Mouse (Mus musculus): ENCODE measurements around the gene Dennd1a. TPM values are rescaled to one million over a fixed set of nuclear protein-coding genes. Genes with fewer than 3 reads are reported as not detected.

Gene Dennd1a
- total and polyA plus RNA-seq, 3 experiments: 17.6 to 26.8 (median 22.0) TPM

GRCm38 (mm10) chr2:37776016-37776415 lies 511.2 kb downstream of the Dennd1a start, which contains the start of gene Crb2:
Gene Crb2 (plus strand): TSS chr2:37776249.
- peaks cover 2% of the 10 kb centered on the region; the same call in 1 of the 2 replicates for H3K27me3 ChIP-seq (ENCODE audit: control insufficient read depth, insufficient read depth, low read length)
- TF ChIP-seq POLR2A (IDR thresholded peaks at IDR 0.05; ENCODE audit: insufficient read depth, low read depth, low read length) (no peak), EP300 (IDR thresholded peaks at IDR 0.05; ENCODE audit: insufficient read depth, low read depth, low read length) (no peak), CTCF (IDR thresholded peaks at IDR 0.05) (no peak)
- H3K27ac ChIP-seq: no peak within 1 kb of the TSS
- no peak within 1 kb of the TSS for H3K4me3 ChIP-seq
- no peaks in the 10 kb centered on the region for H3K79me2 ChIP-seq (replicated peaks; ENCODE audit: control insufficient read depth, insufficient read depth, low read length)
- 27% methylated on average over 18 of the region's 18 CpGs for WGBS
- H3K4me1 ChIP-seq (ENCODE audit: control insufficient read depth, insufficient read depth, low read length): peaks cover 7% of the 10 kb centered on the region; the same call in 1 of the 2 replicates
- no peak for DNase-seq
- H3K36me3 ChIP-seq (ENCODE audit: control insufficient read depth, insufficient read depth, low read length): no peaks in the 10 kb centered on the region
- intact Hi-C loops (cut with DNase I): loop anchor here (10.0 kb wide), 1 partner anchor 391 kb away; no protein-coding TSS in a partner anchor
- no peak within 1 kb of the TSS for H3K9ac ChIP-seq (ENCODE audit: low read depth, low read length)

- no peak overlapping the region for H3K27ac ChIP-seq
- WGBS: 35% methylated on average over 5 of the region's 5 CpGs
- no peak overlapping the region for H3K4me3 ChIP-seq
- DNase-seq: peak in 1 of 2 experiments; percentile 51
- H3K9ac ChIP-seq (ENCODE audit: low read depth, low read length): no peak overlapping the region
- peaks cover 2% of the 10 kb centered on the region; the same call in 1 of the 2 replicates for H3K27me3 ChIP-seq (ENCODE audit: control insufficient read depth, insufficient read depth, low read length)
- no peaks in the 10 kb centered on the region for H3K79me2 ChIP-seq (replicated peaks; ENCODE audit: control insufficient read depth, insufficient read depth, low read length)
- no peaks in the 10 kb centered on the region for H3K36me3 ChIP-seq (ENCODE audit: control insufficient read depth, insufficient read depth, low read length)
- peaks cover 1% of the 10 kb centered on the region; the same call in 1 of the 2 replicates for H3K4me1 ChIP-seq (ENCODE audit: control insufficient read depth, insufficient read depth, low read length)
- TF ChIP-seq CTCF (IDR thresholded peaks at IDR 0.05) (peak; percentile 74), EP300 (IDR thresholded peaks at IDR 0.05; ENCODE audit: insufficient read depth, low read depth, low read length) (no peak)
- intact Hi-C loops (cut with DNase I): loop anchor here (2.0 to 10.0 kb wide), 3 partner anchors 28 to 390 kb away; no protein-coding TSS in a partner anchor
These were observed 512.6 kb downstream of the Dennd1a start for GRCm38 (mm10) chr2:37774571-37774970.

- 0 out of 2 replicates have a peak, but pooled peaks cover 2% of the 10 kb centered on the region for H3K27me3 ChIP-seq (ENCODE audit: control insufficient read depth, insufficient read depth, low read length)
- peak overlapping the region; percentile 34 for H3K4me3 ChIP-seq
- 2% methylated on average over 18 of the region's 18 CpGs for WGBS
- peaks cover 1% of the 10 kb centered on the region for H3K4me1 ChIP-seq (ENCODE audit: control insufficient read depth, insufficient read depth, low read length)
- DNase-seq: peak; percentile 82 to 84
- TF ChIP-seq EP300 (IDR thresholded peaks at IDR 0.05; ENCODE audit: insufficient read depth, low read depth, low read length) (0 out of 2 replicates have a peak, but pooled peaks have one; percentile 32), POLR2A (IDR thresholded peaks at IDR 0.05; ENCODE audit: insufficient read depth, low read depth, low read length) (no peak), CTCF (IDR thresholded peaks at IDR 0.05) (peak; percentile 80)
- no peaks in the 10 kb centered on the region for H3K79me2 ChIP-seq (replicated peaks; ENCODE audit: control insufficient read depth, insufficient read depth, low read length)
- no peak overlapping the region for H3K9ac ChIP-seq (ENCODE audit: low read depth, low read length)
- no peaks in the 10 kb centered on the region for H3K36me3 ChIP-seq (ENCODE audit: control insufficient read depth, insufficient read depth, low read length)
- intact Hi-C loops (cut with DNase I): loop anchor here (2.0 to 10.0 kb wide), 3 partner anchors 69 to 387 kb away; partner anchors contain the start of gene Strbp
- H3K27ac ChIP-seq: no peak overlapping the region
These were observed 515.4 kb downstream of the Dennd1a start for GRCm38 (mm10) chr2:37771618-37772285.

GRCm38 (mm10) chr2:37769793-37770192 lies 517.4 kb downstream of the Dennd1a start:
- TF ChIP-seq EP300 (IDR thresholded peaks at IDR 0.05; ENCODE audit: insufficient read depth, low read depth, low read length) (no peak), CTCF (IDR thresholded peaks at IDR 0.05) (no peak), POLR2A (IDR thresholded peaks at IDR 0.05; ENCODE audit: insufficient read depth, low read depth, low read length) (no peak)
- no peak overlapping the region for H3K9ac ChIP-seq (ENCODE audit: low read depth, low read length)
- H3K36me3 ChIP-seq (ENCODE audit: control insufficient read depth, insufficient read depth, low read length): no peaks in the 10 kb centered on the region
- H3K79me2 ChIP-seq (replicated peaks; ENCODE audit: control insufficient read depth, insufficient read depth, low read length): no peaks in the 10 kb centered on the region
- H3K27ac ChIP-seq: no peak overlapping the region
- no peak overlapping the region for H3K4me3 ChIP-seq
- WGBS: 92% methylated on average over 8 of the region's 8 CpGs
- H3K4me1 ChIP-seq (ENCODE audit: control insufficient read depth, insufficient read depth, low read length): peaks cover 9% of the 10 kb centered on the region
- intact Hi-C loops (cut with DNase I): loop anchor here (2.0 to 10.0 kb wide), 3 partner anchors 67 to 385 kb away; partner anchors contain the start of gene Strbp
- H3K27me3 ChIP-seq (ENCODE audit: control insufficient read depth, insufficient read depth, low read length): no peaks in the 10 kb centered on the region
- no peak for DNase-seq

- Histone ChIP-seq H3K9ac (ENCODE audit: low read depth, low read length) (no peak overlapping the region), H3K27me3 (ENCODE audit: control insufficient read depth, insufficient read depth, low read length) (no peaks in the 10 kb centered on the region), H3K4me1 (ENCODE audit: control insufficient read depth, insufficient read depth, low read length) (peaks cover 9% of the 10 kb centered on the region), H3K79me2 (replicated peaks; ENCODE audit: control insufficient read depth, insufficient read depth, low read length) (no peaks in the 10 kb centered on the region), H3K27ac (no peak overlapping the region), H3K36me3 (ENCODE audit: control insufficient read depth, insufficient read depth, low read length) (no peaks in the 10 kb centered on the region), H3K4me3 (no peak overlapping the region)
- TF ChIP-seq POLR2A (IDR thresholded peaks at IDR 0.05; ENCODE audit: insufficient read depth, low read depth, low read length): no peak
- TF ChIP-seq CTCF (IDR thresholded peaks at IDR 0.05): no peak
- no peak for TF ChIP-seq EP300 (IDR thresholded peaks at IDR 0.05; ENCODE audit: insufficient read depth, low read depth, low read length)
- intact Hi-C loops (cut with DNase I): no loop called here
- peak in 1 of 2 experiments; percentile 58 for DNase-seq
- 69% methylated on average over 2 of the region's 2 CpGs for WGBS
These were observed 518.3 kb downstream of the Dennd1a start for GRCm38 (mm10) chr2:37768903-37769302.

GRCm38 (mm10) chr2:37767739-37768138 lies 519.5 kb downstream of the Dennd1a start:
- H3K27ac ChIP-seq: no peak overlapping the region
- H3K4me3 ChIP-seq: no peak overlapping the region
- TF ChIP-seq CTCF (IDR thresholded peaks at IDR 0.05) (no peak), EP300 (IDR thresholded peaks at IDR 0.05; ENCODE audit: insufficient read depth, low read depth, low read length) (no peak), POLR2A (IDR thresholded peaks at IDR 0.05; ENCODE audit: insufficient read depth, low read depth, low read length) (no peak)
- H3K27me3 ChIP-seq (ENCODE audit: control insufficient read depth, insufficient read depth, low read length): no peaks in the 10 kb centered on the region
- H3K79me2 ChIP-seq (replicated peaks; ENCODE audit: control insufficient read depth, insufficient read depth, low read length): no peaks in the 10 kb centered on the region
- H3K36me3 ChIP-seq (ENCODE audit: control insufficient read depth, insufficient read depth, low read length): no peaks in the 10 kb centered on the region
- intact Hi-C loops (cut with DNase I): no loop called here
- WGBS: 86% methylated on average over 3 of the region's 3 CpGs
- no peak overlapping the region for H3K9ac ChIP-seq (ENCODE audit: low read depth, low read length)
- peaks cover 9% of the 10 kb centered on the region for H3K4me1 ChIP-seq (ENCODE audit: control insufficient read depth, insufficient read depth, low read length)
- DNase-seq: no peak

All from heart, adult 2 months (tissue).